Mouse (Mus musculus) thymus, adult 2 months (tissue): Measurements from ENCODE around the gene Yap1. TPM values are rescaled to one million over a fixed set of nuclear protein-coding genes. Genes with fewer than 3 reads are reported as not detected.

Experiments used
- DNase-seq: peaks from one replicate; pipeline ENCODE4 v3.0.0; 2021
- H3K27ac ChIP-seq: fragments of 200-500 bp; 2 replicates; pipeline ENCODE4 v1.5.1; 2012; ENCODE audit warnings: low read length, control low read depth; ENCODE audit not compliant: control insufficient read depth, insufficient read depth
- H3K27me3 ChIP-seq: fragments of 200-500 bp; 2 replicates; pipeline ENCODE4 v1.6.1; 2012; ENCODE audit warnings: mild to moderate bottlenecking, low read length, moderate library complexity, mixed read lengths; ENCODE audit not compliant: control insufficient read depth, insufficient read depth
- H3K36me3 ChIP-seq: fragments of 200-500 bp; 2 replicates; pipeline ENCODE4 v1.6.1; 2012; ENCODE audit warnings: mild to moderate bottlenecking, low read length, moderate library complexity; ENCODE audit not compliant: control insufficient read depth, insufficient read depth
- H3K4me1 ChIP-seq: fragments of 200-500 bp; replicated peaks from 2 replicates; pipeline ENCODE4 v1.6.1; 2012; ENCODE audit warnings: low read length; ENCODE audit not compliant: control insufficient read depth, insufficient read depth
- H3K4me3 ChIP-seq: fragments of 200-500 bp; 2 replicates; pipeline ENCODE4 v1.5.1; 2012; ENCODE audit warnings: mild to moderate bottlenecking, low read length, control low read depth, moderate library complexity; ENCODE audit not compliant: control insufficient read depth, insufficient read depth
- CTCF ChIP-seq: fragments of 200-500 bp; IDR thresholded peaks from 2 replicates; pipeline ENCODE4 v1.5.1; 2012; ENCODE audit warnings: mild to moderate bottlenecking, control low read depth, low read length, moderate library complexity, borderline replicate concordance; ENCODE audit not compliant: control insufficient read depth, poor library complexity, insufficient read depth; ENCODE audit errors: extremely low read depth
- POLR2A ChIP-seq: fragments of 200-500 bp; IDR thresholded peaks from 2 replicates; pipeline ENCODE4 v1.6.1; 2012; ENCODE audit warnings: mild to moderate bottlenecking, low read length, control low read depth, moderate library complexity; ENCODE audit not compliant: control insufficient read depth, poor library complexity, insufficient read depth; ENCODE audit errors: extremely low read depth
- WGBS: fragments of 180-500 bp; shearing (Covaris S2); methylation state at CpG from one replicate; pipeline ENCODE4 v1.1.7; 2018; 5-methylcytosine and 5-hydroxymethylcytosine counted together
- polyA plus RNA-seq: library from polyadenylated mRNA; depleted of rRNA; stranded (reverse); fragments of >200 nt; gene quantifications from 2 replicates; pipeline ENCODE4 v1.2.3, GENCODE M21; 2012

Yap1 gene
- polyA plus RNA-seq, 1 experiment: 14.4 TPM

- Histone ChIP-seq H3K36me3 (no peaks in the 10 kb centered on the region), H3K27ac (no peak overlapping the region), H3K4me3 (no peak overlapping the region), H3K27me3 (no peaks in the 10 kb centered on the region), H3K4me1 (no peaks in the 10 kb centered on the region)
- 94% methylated on average over 10 of the region's 10 CpGs for WGBS
- DNase-seq: no peak
- TF ChIP-seq CTCF (no peak), POLR2A (no peak)
These were observed 70.0 kb downstream of the Yap1 start for GRCm38 (mm10) chr9:7934419-7934818.

DNA sequence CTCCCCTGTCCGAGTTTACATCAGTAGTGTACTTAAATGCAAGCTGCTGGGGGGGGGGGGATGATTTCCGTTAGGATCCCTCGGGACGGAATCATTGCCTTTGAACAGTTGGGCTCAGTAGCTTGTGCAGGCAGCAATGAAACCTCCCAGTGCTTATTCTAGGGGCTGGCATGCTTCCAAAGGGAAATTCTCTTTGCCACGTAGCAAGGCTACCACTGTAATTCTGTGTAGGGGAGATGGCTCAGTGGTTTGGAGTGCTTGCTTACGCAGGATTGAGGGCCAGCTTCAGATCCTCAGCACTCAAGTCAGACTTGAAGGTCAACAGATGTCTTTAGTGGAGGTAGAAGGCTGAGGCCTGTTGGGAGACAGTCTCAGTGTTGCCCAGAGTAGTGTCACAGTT, 74.8 kb downstream of the Yap1 start:
- no peak overlapping the region for H3K27ac ChIP-seq
- no peaks in the 10 kb centered on the region for H3K27me3 ChIP-seq
- H3K36me3 ChIP-seq: no peaks in the 10 kb centered on the region
- H3K4me1 ChIP-seq: no peaks in the 10 kb centered on the region
- TF ChIP-seq POLR2A (no peak), CTCF (no peak)
- no peak overlapping the region for H3K4me3 ChIP-seq
- no peak for DNase-seq
- 82% methylated on average over 6 of the region's 6 CpGs for WGBS

- Histone ChIP-seq H3K36me3 (no peaks in the 10 kb centered on the region), H3K4me3 (no peak overlapping the region)
- WGBS: 88% methylated on average over 3 of the region's 3 CpGs
These were observed 75.5 kb downstream of the Yap1 start for GRCm38 (mm10) chr9:7928866-7929265.

GRCm38 (mm10) chr9:7928207-7928793, 76.1 kb downstream of the Yap1 start:
- Histone ChIP-seq H3K27me3 (no peaks in the 10 kb centered on the region), H3K27ac (no peak overlapping the region), H3K4me3 (no peak overlapping the region), H3K36me3 (no peaks in the 10 kb centered on the region), H3K4me1 (no peaks in the 10 kb centered on the region)
- TF ChIP-seq POLR2A (no peak), CTCF (no peak)
- no peak for DNase-seq
- 93% methylated on average over 3 of the region's 3 CpGs for WGBS

More at GRCm38 (mm10) chr9:7928866-7929265, 75.5 kb downstream of the Yap1 start:
- H3K27me3 ChIP-seq: no peaks in the 10 kb centered on the region
- no peak for DNase-seq
- TF ChIP-seq POLR2A: no peak
- no peak for TF ChIP-seq CTCF
- H3K27ac ChIP-seq: no peak overlapping the region
- H3K4me1 ChIP-seq: no peaks in the 10 kb centered on the region

DNA sequence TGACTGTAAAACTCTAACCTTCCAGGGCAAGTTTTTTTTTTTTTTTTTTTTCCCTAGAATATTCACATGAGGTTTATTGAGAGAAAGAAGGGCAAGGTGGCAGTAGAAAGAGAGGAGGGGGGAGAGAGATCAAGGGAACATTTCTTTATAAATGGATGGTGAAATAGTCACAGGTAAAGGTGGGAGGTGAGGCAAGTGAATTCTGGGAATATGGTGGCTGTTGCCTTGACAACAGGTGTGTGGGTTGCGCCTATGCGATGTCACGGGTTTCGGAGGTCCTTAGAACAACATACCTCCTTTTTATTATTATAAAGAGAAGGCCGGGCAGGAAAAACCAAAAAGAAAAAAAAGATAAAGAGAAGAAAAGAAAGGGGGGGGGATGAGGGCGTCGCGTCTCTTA, 89.5 kb downstream of the Yap1 start:
- peaks cover 7% of the 10 kb centered on the region; the same call in 1 of the 2 replicates for H3K4me1 ChIP-seq
- no peaks in the 10 kb centered on the region for H3K27me3 ChIP-seq
- no peaks in the 10 kb centered on the region for H3K36me3 ChIP-seq
- DNase-seq: no peak
- no peak overlapping the region for H3K4me3 ChIP-seq
- WGBS: 89% methylated on average over 8 of the region's 8 CpGs
- H3K27ac ChIP-seq: no peak overlapping the region
- TF ChIP-seq CTCF: no peak
- TF ChIP-seq POLR2A: no peak

DNA sequence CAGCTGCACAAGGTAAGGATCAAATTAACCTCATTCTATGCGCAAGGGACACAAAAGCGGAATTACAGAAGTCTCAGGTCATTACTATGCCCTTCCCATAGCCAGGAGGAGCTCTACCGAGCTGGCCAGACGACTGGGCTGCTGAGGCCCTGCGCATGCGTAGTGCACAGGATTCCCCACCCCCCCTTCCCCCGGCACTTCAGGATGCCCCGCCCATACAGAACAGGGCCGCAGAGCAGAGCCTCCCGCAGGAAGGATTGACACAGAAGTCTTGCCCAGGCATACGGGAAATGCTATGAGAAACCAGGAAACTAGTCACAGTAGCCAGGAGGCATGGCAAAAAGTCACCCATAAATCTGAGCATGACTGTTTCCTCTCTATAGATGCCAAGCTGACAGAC, 89.9 kb downstream of the Yap1 start:
- Histone ChIP-seq H3K36me3 (no peaks in the 10 kb centered on the region), H3K4me3 (no peak overlapping the region), H3K27me3 (no peaks in the 10 kb centered on the region), H3K27ac (no peak overlapping the region), H3K4me1 (peaks cover 7% of the 10 kb centered on the region; the same call in 1 of the 2 replicates)
- no peak for TF ChIP-seq POLR2A
- no peak for TF ChIP-seq CTCF
- 16% methylated on average over 11 of the region's 11 CpGs for WGBS
- peak; percentile 34 for DNase-seq

DNA sequence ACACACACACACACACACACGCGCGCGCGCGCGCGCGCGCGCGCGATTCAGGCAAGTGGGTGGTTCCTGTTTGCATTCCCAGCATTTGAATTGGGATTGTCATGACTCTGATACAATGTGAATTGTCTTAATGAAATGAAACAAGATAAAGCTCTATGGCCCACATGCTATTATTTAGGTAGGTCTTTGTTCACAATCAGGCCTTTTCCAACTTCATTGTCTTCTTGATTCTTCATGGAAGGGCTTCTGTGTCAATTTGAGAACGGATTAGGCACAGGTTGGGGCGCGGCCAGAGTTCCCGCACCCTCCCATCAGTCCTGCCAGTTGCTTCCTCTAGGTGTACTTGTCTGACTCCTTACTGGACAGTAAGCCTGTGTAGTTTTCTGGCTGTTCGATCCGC, 90.4 kb downstream of the Yap1 start:
- 82% methylated on average over 19 of the region's 19 CpGs for WGBS
- H3K27me3 ChIP-seq: no peaks in the 10 kb centered on the region
- no peaks in the 10 kb centered on the region for H3K36me3 ChIP-seq
- no peak overlapping the region for H3K4me3 ChIP-seq
- H3K27ac ChIP-seq: no peak overlapping the region
- TF ChIP-seq POLR2A (no peak), CTCF (no peak)
- DNase-seq: no peak
- H3K4me1 ChIP-seq: peaks cover 7% of the 10 kb centered on the region; the same call in 1 of the 2 replicates
